Mouse (Mus musculus) kidney, embryonic 14.5 days (tissue): ENCODE measurements at regions not wholly inside any gene's neighbourhood (a gene's known extent, or its start where the extent isn't known, plus 50 kb on each side); places are given as distances from the start of the nearest gene placed in this dataset.

Experiments
- ATAC-seq: fragments of 200-750 bp; cut with Nextera tagmentation; 2 replicates; pipeline ENCODE4 v1.8.0; 2017; ENCODE audit warnings: moderate number of reproducible peaks, mild to moderate bottlenecking, moderate TSS enrichment, moderate library complexity; ENCODE audit not compliant: low FRiP score, low TSS enrichment
- H3K27ac ChIP-seq: fragments of 300-500 bp; sonication (generic); 2 replicates; pipeline ENCODE4 v1.5.1; 2014; ENCODE audit warnings: low read depth, mild to moderate bottlenecking, low read length, moderate library complexity, mixed read lengths
- H3K27me3 ChIP-seq: fragments of 300-500 bp; sonication (generic); 2 replicates; pipeline ENCODE4 v1.6.1; 2014; ENCODE audit warnings: mild to moderate bottlenecking, low read length; ENCODE audit not compliant: control insufficient read depth, insufficient read depth
- H3K36me3 ChIP-seq: fragments of 300-500 bp; sonication (generic); 2 replicates; pipeline ENCODE4 v1.6.1; 2014; ENCODE audit warnings: low read length, mixed read lengths; ENCODE audit not compliant: control insufficient read depth, insufficient read depth
- H3K4me1 ChIP-seq: fragments of 300-500 bp; sonication (generic); 2 replicates; pipeline ENCODE4 v1.6.1; 2014; ENCODE audit warnings: low read length, mixed read lengths; ENCODE audit not compliant: control insufficient read depth, insufficient read depth
- H3K4me2 ChIP-seq: fragments of 300-500 bp; sonication (generic); replicated peaks from 2 replicates; pipeline ENCODE4 v1.6.1; 2014; ENCODE audit warnings: low read depth, mild to moderate bottlenecking, low read length
- H3K4me3 ChIP-seq: fragments of 300-500 bp; sonication (generic); 2 replicates; pipeline ENCODE4 v1.5.1; 2014; ENCODE audit warnings: mild to moderate bottlenecking, low read length
- H3K9ac ChIP-seq: fragments of 300-500 bp; sonication (generic); 2 replicates; pipeline ENCODE4 v1.6.1; 2014; ENCODE audit warnings: low read depth, mild to moderate bottlenecking, low read length, moderate library complexity
- H3K9me3 ChIP-seq: fragments of 300-500 bp; sonication (generic); 2 replicates; pipeline ENCODE4 v1.6.1; 2016; ENCODE audit warnings: low read length; ENCODE audit not compliant: control insufficient read depth
- WGBS: fragments of 180-500 bp; shearing (Covaris S2); extraction: QIAGEN DNeasy Blood & Tissue Kit; methylation state at CpG from one replicate; pipeline ENCODE4 v1.1.7; 2014; 5-methylcytosine and 5-hydroxymethylcytosine counted together

DNA sequence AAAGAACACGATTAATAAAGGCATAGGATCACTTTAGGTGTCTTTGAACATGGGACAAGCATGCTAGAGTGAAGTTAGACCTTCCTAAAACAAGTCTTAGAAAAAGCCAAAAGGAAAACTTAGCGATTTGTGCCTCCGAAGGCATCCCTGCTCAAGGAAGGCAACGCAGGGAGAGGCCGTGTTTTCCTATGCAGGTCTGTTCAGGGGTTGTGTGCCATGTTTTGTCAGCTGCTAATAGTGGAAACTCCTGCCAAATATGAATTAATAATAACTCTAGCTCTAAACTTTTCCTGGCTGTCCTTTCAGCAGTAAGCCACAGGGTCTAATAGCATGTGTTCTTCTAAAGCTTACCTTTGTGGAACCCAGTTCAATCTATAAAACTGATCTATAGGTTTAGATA is 168.4 kb upstream of the Ccdc122 start:
- Histone ChIP-seq H3K4me3 (no peak overlapping the region), H3K27ac (no peak overlapping the region), H3K9me3 (0 out of 2 replicates have a peak, but pooled peaks cover 4% of the 10 kb centered on the region), H3K4me2 (no peak overlapping the region), H3K4me1 (no peaks in the 10 kb centered on the region), H3K27me3 (no peaks in the 10 kb centered on the region), H3K36me3 (no peaks in the 10 kb centered on the region), H3K9ac (no peak overlapping the region)
- 85% methylated on average over 5 of the region's 5 CpGs for WGBS
- no peak for ATAC-seq

DNA sequence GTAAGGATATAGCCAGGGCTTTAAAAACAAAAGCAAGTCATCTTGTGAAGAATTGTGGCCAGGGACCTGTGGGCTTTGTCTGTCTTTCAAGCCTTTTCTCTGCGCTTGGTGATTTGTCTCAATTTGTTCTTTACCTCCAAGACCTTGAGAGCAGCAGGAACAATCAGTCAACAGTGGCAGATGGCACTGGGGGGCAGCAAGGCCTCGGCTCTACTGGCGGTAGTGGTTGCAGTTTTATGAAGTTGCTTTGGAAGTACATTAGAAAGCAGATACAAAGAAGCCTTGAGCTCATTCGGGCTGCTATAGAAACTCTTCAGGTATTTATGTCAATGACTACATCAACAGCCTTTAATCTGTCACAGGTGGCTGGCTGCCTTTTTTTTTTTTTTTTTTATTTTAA is 171.9 kb upstream of the Ccdc122 start:
- WGBS = 48% methylated on average over 4 of the region's 4 CpGs
- H3K36me3 ChIP-seq = no peaks in the 10 kb centered on the region
- no peak overlapping the region for H3K27ac ChIP-seq
- H3K9me3 ChIP-seq = 0 out of 2 replicates have a peak, but pooled peaks cover 4% of the 10 kb centered on the region
- H3K9ac ChIP-seq = no peak overlapping the region
- no peak for ATAC-seq
- H3K4me2 ChIP-seq = no peak overlapping the region
- no peaks in the 10 kb centered on the region for H3K4me1 ChIP-seq
- H3K27me3 ChIP-seq = no peaks in the 10 kb centered on the region
- H3K4me3 ChIP-seq = no peak overlapping the region

DNA sequence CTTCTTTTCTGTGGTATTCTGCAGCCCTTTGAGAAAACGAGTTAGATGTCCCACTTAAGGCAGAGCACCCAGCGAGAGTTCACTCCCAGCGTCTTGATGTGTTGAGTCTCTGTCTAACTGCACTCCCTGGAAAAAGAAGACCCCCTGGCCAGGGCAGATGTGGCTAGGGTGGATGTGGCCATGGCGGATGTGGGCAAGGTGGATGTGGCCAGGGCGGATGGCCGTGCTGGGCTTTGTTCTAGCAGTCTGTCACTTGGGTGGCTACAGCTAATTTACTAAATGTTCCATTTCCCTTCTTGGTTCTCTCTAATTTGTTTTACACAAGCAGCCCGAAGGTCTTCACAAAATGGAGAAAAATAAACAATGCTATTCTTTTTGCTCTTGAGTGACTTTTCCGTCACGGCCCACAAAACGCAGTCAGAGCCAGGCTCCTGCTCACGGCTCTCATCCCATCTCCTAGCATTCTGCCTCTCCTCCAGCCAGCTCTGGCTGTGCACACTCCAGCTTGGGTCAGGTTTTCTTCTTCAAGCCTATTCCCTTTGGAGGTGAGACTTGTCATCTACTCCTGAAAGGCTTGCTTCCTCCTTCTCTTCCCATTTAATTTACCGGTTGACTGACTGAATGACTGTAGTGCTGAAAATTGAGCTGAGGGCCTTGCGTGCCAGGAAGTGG is 173.4 kb upstream of the Ccdc122 start:
- no peaks in the 10 kb centered on the region for H3K4me1 ChIP-seq
- WGBS = 54% methylated on average over 13 of the region's 13 CpGs
- no peak overlapping the region for H3K9ac ChIP-seq
- no peaks in the 10 kb centered on the region for H3K36me3 ChIP-seq
- H3K27me3 ChIP-seq = no peaks in the 10 kb centered on the region
- H3K4me2 ChIP-seq = no peak overlapping the region
- no peaks in the 10 kb centered on the region for H3K9me3 ChIP-seq
- H3K27ac ChIP-seq = peak overlapping the region; percentile 78
- no peak overlapping the region for H3K4me3 ChIP-seq
- peak; percentile 88 for ATAC-seq

DNA sequence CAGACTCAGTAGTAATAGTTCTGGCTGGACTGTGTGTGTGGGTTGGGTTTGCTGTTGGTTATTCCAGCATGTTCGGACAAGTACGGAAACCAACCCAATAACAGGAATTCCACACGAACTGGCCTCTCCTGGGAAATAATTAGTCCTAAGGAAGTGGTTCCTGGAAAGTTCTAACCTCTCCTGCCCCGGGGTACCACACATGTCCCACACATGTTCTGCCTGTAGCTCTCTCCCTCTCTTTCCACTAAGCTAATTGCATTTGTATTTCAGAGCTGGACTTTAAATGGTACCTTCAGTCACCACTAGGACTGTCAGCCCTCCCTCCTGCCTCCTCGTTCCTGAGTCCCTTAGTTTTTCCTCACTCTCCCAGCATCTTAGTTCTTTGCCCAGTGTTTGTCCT is 178.2 kb upstream of the Ccdc122 start:
- H3K27me3 ChIP-seq = no peaks in the 10 kb centered on the region
- no peak for ATAC-seq
- H3K9me3 ChIP-seq = no peaks in the 10 kb centered on the region
- no peak overlapping the region for H3K9ac ChIP-seq
- H3K27ac ChIP-seq = no peak overlapping the region
- WGBS = 66% methylated on average over 5 of the region's 5 CpGs
- H3K4me3 ChIP-seq = no peak overlapping the region
- H3K4me1 ChIP-seq = peaks cover 7% of the 10 kb centered on the region
- no peaks in the 10 kb centered on the region for H3K36me3 ChIP-seq
- H3K4me2 ChIP-seq = no peak overlapping the region

DNA sequence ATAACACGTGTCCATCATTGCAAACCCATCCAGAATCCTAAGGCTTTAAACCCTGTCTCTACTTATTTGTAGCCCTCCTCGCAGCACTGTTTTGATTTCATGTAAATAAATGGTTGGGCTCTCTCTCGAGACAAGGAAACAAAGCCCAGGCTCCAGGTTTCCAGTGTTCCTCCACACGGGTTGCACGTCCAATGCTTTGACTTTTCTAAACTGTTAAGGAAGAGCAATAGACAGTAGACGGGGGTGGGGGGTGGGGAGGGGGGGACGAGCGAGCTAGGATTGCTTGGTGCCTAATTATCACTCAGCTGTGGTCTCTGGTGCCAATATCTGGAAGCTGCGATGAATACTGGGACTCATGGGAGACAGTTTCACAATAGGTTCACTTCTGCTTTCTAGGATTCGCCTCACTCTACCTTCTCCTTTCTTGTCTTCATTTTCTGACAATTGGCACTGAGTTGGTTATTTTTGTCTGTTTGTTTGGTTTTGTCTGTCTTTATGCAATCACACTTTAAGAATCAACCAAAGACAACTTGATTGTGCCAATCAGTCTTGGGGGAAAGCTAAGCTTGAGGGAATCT is 179.3 kb upstream of the Ccdc122 start:
- H3K4me2 ChIP-seq = no peak overlapping the region
- no peak overlapping the region for H3K27ac ChIP-seq
- H3K4me1 ChIP-seq = peaks cover 7% of the 10 kb centered on the region
- no peak for ATAC-seq
- H3K9ac ChIP-seq = no peak overlapping the region
- H3K27me3 ChIP-seq = no peaks in the 10 kb centered on the region
- H3K9me3 ChIP-seq = no peaks in the 10 kb centered on the region
- H3K4me3 ChIP-seq = no peak overlapping the region
- WGBS = 50% methylated on average over 10 of the region's 10 CpGs
- H3K36me3 ChIP-seq = no peaks in the 10 kb centered on the region

DNA sequence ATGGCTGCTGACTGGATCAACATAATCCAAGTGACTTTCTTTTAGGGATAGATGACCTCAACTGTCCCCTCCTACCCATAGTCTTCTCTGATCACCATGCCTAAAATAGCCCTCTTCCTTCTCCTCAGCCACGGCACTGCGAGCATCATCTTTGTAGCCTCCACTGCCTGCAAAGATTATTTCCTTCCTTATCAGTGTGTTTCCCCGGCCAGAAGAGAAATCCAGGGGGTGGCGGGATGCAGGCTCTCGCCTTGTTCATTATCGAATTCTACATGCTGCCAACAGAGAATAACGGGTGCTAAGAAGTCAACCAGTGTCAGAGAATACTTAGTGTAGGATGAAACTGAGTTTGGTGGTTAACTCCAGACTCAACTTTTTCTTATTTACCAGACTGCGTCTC is 180.0 kb upstream of the Ccdc122 start:
- Histone ChIP-seq H3K4me1 (peaks cover 7% of the 10 kb centered on the region), H3K27ac (no peak overlapping the region), H3K9me3 (no peaks in the 10 kb centered on the region), H3K4me3 (no peak overlapping the region), H3K4me2 (no peak overlapping the region), H3K27me3 (no peaks in the 10 kb centered on the region), H3K36me3 (no peaks in the 10 kb centered on the region), H3K9ac (no peak overlapping the region)
- WGBS = 65% methylated on average over 8 of the region's 8 CpGs
- no peak for ATAC-seq

DNA sequence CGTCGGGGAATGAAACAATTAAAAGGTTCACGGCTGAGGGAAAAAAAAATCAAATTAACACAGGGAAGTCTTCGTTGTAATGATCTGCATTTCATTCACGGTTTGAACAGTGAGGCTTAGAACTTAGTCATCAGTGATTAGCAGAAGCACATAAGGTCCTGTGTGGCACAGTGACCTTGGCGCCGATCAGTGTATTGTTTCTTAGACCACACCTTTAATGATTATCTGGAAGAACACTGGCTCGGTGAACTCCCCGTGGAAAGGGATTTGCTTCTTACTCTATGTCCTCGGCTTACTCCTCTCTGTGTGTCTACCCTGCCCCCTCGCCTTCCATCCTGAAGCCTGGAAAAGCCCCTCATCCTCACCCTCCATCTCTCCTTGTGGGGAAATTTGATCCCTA is 181.6 kb upstream of the Ccdc122 start:
- Histone ChIP-seq H3K4me1 (peaks cover 7% of the 10 kb centered on the region), H3K4me3 (no peak overlapping the region), H3K9me3 (no peaks in the 10 kb centered on the region), H3K4me2 (no peak overlapping the region), H3K9ac (no peak overlapping the region), H3K27me3 (no peaks in the 10 kb centered on the region), H3K27ac (no peak overlapping the region), H3K36me3 (no peaks in the 10 kb centered on the region)
- 63% methylated on average over 11 of the region's 11 CpGs for WGBS
- 0 out of 2 replicates have a peak, but pooled peaks have one; percentile 52 for ATAC-seq

DNA sequence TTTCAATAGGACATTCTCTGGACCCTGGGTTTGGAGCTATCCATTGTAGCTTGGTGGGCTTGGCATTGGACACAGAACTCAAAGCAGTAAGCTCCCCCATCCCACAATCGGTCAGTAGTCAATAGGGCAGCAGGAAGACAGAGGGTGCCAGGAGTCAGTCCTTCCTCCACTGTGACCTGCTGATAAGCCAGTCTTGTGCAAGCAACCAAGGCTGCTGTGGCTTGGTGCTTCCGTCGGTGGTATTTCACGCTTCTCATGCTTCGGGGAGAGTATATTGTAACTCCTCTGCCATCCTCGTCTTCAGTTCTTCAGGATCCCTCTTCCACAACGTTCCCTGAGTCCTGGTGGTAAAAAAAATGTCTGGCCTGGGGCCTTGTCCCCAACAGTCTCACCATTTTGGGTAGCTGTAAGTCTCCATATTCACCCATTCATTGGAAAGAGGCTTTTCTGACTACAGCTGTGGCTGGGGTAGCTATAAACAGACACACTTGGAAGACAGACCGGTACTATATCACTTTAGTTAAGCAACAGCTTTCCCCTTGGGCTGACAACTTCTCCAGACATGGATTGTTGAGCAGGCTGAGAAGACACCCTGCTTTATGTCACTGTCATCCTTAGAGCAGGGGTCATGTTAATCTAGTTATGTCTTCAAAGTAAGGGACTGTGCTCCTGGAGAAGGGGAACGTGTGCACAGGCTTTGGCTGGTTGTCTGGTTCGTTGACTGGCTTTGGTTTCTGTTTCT is 184.9 kb upstream of the Ccdc122 start:
- Histone ChIP-seq H3K4me1 (peaks cover 1% of the 10 kb centered on the region; the same call in 1 of the 2 replicates), H3K9me3 (no peaks in the 10 kb centered on the region), H3K36me3 (no peaks in the 10 kb centered on the region), H3K27me3 (no peaks in the 10 kb centered on the region), H3K27ac (no peak overlapping the region), H3K4me2 (no peak overlapping the region), H3K4me3 (no peak overlapping the region), H3K9ac (no peak overlapping the region)
- 65% methylated on average over 10 of the region's 10 CpGs for WGBS
- ATAC-seq = peak; percentile 20; the same call in 1 of the 2 replicates

DNA sequence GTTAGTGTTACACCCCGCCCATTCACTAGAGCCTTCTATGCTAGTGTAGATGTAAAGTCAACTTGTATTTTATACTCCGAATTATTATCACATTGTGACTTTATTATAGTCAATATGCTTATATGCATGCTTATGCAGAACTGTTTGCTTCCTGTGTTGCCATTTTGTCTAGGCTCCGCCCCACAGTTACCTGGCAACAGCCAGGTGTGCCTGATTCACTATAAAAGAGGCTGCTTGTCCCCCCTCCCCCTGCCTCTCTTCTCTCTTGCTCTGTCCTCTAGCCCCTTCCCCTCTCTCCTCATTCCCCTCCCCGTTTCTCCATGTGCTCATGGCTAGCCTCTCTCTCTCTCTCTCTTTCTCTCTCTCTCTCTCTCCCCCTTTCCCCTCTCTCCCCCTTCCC is 185.9 kb upstream of the Ccdc122 start:
- Histone ChIP-seq H3K4me1 (no peaks in the 10 kb centered on the region), H3K4me3 (no peak overlapping the region), H3K36me3 (no peaks in the 10 kb centered on the region), H3K4me2 (no peak overlapping the region), H3K9me3 (no peaks in the 10 kb centered on the region), H3K9ac (no peak overlapping the region), H3K27me3 (no peaks in the 10 kb centered on the region), H3K27ac (no peak overlapping the region)
- no peak for ATAC-seq
- 91% methylated on average over 4 of the region's 4 CpGs for WGBS
